Mouse (Mus musculus): ENCODE measurements around the gene Col7a1.

- TF ChIP-seq CTCF (IDR thresholded peaks at IDR 0.05; ENCODE audit: low read depth) = no peak
- TF ChIP-seq EP300 (IDR thresholded peaks at IDR 0.05; ENCODE audit: low read depth) = no peak
Measured at GRCm38 (mm10) chr9:108963577-108963976, 10.2 kb downstream of the Col7a1 start.
